Mouse (Mus musculus): ENCODE data around the gene Vmn2r77. TPM values are rescaled to one million over a fixed set of nuclear protein-coding genes. Genes with fewer than 3 reads are reported as not detected.

Vmn2r77 gene
- polyA plus RNA-seq, 1 experiment from 2014 or later = not detected

Other genes with a start within 250 kb of the Vmn2r77 start
- not detected in 2 replicates for gene Olfr295, start 211.2 kb upstream of the Vmn2r77 start, polyA plus RNA-seq (2014; fragmentation: Nextera tagmentation; extraction: Ambion mirVana)
- not detected in 2 replicates for gene Olfr294, start 178.4 kb upstream of the Vmn2r77 start, polyA plus RNA-seq (2014; fragmentation: Nextera tagmentation; extraction: Ambion mirVana)
- not detected in 2 replicates for gene Olfr293, start 146.0 kb upstream of the Vmn2r77 start, polyA plus RNA-seq (2014; fragmentation: Nextera tagmentation; extraction: Ambion mirVana)
- not detected in 2 replicates for gene Olfr292, start 106.7 kb upstream of the Vmn2r77 start, polyA plus RNA-seq (2014; fragmentation: Nextera tagmentation; extraction: Ambion mirVana)
- gene Folh1, start 19.1 kb upstream of the Vmn2r77 start, polyA plus RNA-seq (2014; fragmentation: Nextera tagmentation; extraction: Ambion mirVana) = 0.06 TPM in 1 of 2 replicates, not detected in the other
- gene Vmn2r78, start 120.1 kb downstream of the Vmn2r77 start, polyA plus RNA-seq (2014; fragmentation: Nextera tagmentation; extraction: Ambion mirVana) = not detected in 2 replicates
- not detected in 2 replicates for gene Vmn2r79, start 201.1 kb downstream of the Vmn2r77 start, polyA plus RNA-seq (2014; fragmentation: Nextera tagmentation; extraction: Ambion mirVana)